In genomic region chr4:155833836-155834235, GRCm38 (mm10) we compare ENCODE assay signal across 8 mouse cellular contexts. TPM values are rescaled to one million over a fixed set of nuclear protein-coding genes. Genes with fewer than 3 reads are reported as not detected.
DNase-seq lines count a peak whose midpoint lies in the region; ATAC-seq and TF ChIP-seq lines count a peak whose summit lies in the region.

No protein-coding gene starts in this region.

- H3K79me2 ChIP-seq in myocyte (ENCODE audit: control insufficient read depth, insufficient read depth) = peaks cover 21% of the 10 kb centered on the region

- 24% methylated on average over 2 of the region's 2 CpGs for WGBS in heart, embryonic 12.5 days
- 22% methylated on average over 2 of the region's 2 CpGs for WGBS in kidney, embryonic 15.5 days
- 26% methylated on average over 2 of the region's 2 CpGs for WGBS in stomach, embryonic 15.5 days

- no peak overlapping the region for H3K4me2 ChIP-seq in heart, embryonic 12.5 days
- H3K4me2 ChIP-seq in kidney, embryonic 15.5 days = peak overlapping the region; percentile 4; the same call in 1 of the 2 replicates
- peak overlapping the region; percentile 46 for H3K4me2 ChIP-seq in myocyte (ENCODE audit: low read depth)
- no peak overlapping the region for H3K4me2 ChIP-seq in stomach, embryonic 15.5 days

- TF ChIP-seq CTCF in embryonic fibroblast, embryonic 13.5 days (IDR thresholded peaks at IDR 0.05; ENCODE audit: borderline replicate concordance, insufficient read depth, low read length) = 0 out of 2 replicates have a peak, but pooled peaks have one; percentile 18

- H3K27ac ChIP-seq in embryonic fibroblast, embryonic 13.5 days (ENCODE audit: insufficient read depth, low read length) = peak overlapping the region; percentile 76
- H3K27ac ChIP-seq in heart, embryonic 12.5 days (ENCODE audit: poor library complexity, severe bottlenecking) = peak overlapping the region; percentile 42
- H3K27ac ChIP-seq in kidney, embryonic 15.5 days = peak overlapping the region; percentile 6
- peak overlapping the region; percentile 80 for H3K27ac ChIP-seq in stomach, embryonic 15.5 days

- ATAC-seq in heart, embryonic 12.5 days (ENCODE audit: insufficient number of reproducible peaks, low FRiP score) = 0 out of 2 replicates have a peak, but pooled peaks have one; percentile 9
- 0 out of 2 replicates have a peak, but pooled peaks have one; percentile 12 for ATAC-seq in kidney, embryonic 15.5 days (replicated peaks; ENCODE audit: low FRiP score)
- 0 out of 2 replicates have a peak, but pooled peaks have one; percentile 7 for ATAC-seq in stomach, embryonic 15.5 days (ENCODE audit: insufficient read depth, low FRiP score, low read depth)

- peaks cover 11% of the 10 kb centered on the region for H3K4me1 ChIP-seq in embryonic fibroblast, embryonic 13.5 days (ENCODE audit: control insufficient read depth, insufficient read depth, low read length)
- H3K4me1 ChIP-seq in heart, embryonic 12.5 days (replicated peaks) = peaks cover 43% of the 10 kb centered on the region
- H3K4me1 ChIP-seq in kidney, embryonic 15.5 days = peaks cover 42% of the 10 kb centered on the region
- peaks cover 37% of the 10 kb centered on the region for H3K4me1 ChIP-seq in stomach, embryonic 15.5 days

- no peak overlapping the region for H3K4me3 ChIP-seq in embryonic fibroblast, embryonic 13.5 days (ENCODE audit: insufficient read depth, low read length)
- H3K4me3 ChIP-seq in heart, embryonic 12.5 days = no peak overlapping the region
- 0 out of 2 replicates have a peak overlapping the region, but pooled peaks have one; percentile 0 for H3K4me3 ChIP-seq in kidney, embryonic 15.5 days (replicated peaks)
- H3K4me3 ChIP-seq in myocyte = no peak overlapping the region
- H3K4me3 ChIP-seq in stomach, embryonic 15.5 days (replicated peaks) = no peak overlapping the region

- no peaks in the 10 kb centered on the region for H3K27me3 ChIP-seq in heart, embryonic 12.5 days (replicated peaks)
- no peaks in the 10 kb centered on the region for H3K27me3 ChIP-seq in kidney, embryonic 15.5 days
- no peaks in the 10 kb centered on the region for H3K27me3 ChIP-seq in myocyte (ENCODE audit: control insufficient read depth, insufficient read depth, insufficient read length)
- H3K27me3 ChIP-seq in stomach, embryonic 15.5 days (replicated peaks) = no peaks in the 10 kb centered on the region

- TF ChIP-seq POLR2A in embryonic fibroblast, embryonic 13.5 days (IDR thresholded peaks at IDR 0.05; ENCODE audit: low read depth, low read length) = peak; percentile 8; the same call in 1 of the 2 replicates
- TF ChIP-seq POLR2A in myocyte (IDR thresholded peaks at IDR 0.05; ENCODE audit: insufficient read length, low read depth) = no peak

- no peaks in the 10 kb centered on the region for H3K9me3 ChIP-seq in heart, embryonic 12.5 days (replicated peaks)
- no peaks in the 10 kb centered on the region for H3K9me3 ChIP-seq in kidney, embryonic 15.5 days (replicated peaks)
- no peaks in the 10 kb centered on the region for H3K9me3 ChIP-seq in stomach, embryonic 15.5 days

- H3K9ac ChIP-seq in heart, embryonic 12.5 days = no peak overlapping the region
- H3K9ac ChIP-seq in kidney, embryonic 15.5 days = no peak overlapping the region
- no peak overlapping the region for H3K9ac ChIP-seq in stomach, embryonic 15.5 days

- H3K36me3 ChIP-seq in heart, embryonic 12.5 days = peaks cover 10% of the 10 kb centered on the region
- peaks cover 12% of the 10 kb centered on the region for H3K36me3 ChIP-seq in kidney, embryonic 15.5 days
- no peaks in the 10 kb centered on the region for H3K36me3 ChIP-seq in myocyte (ENCODE audit: control insufficient read depth, insufficient read depth)
- H3K36me3 ChIP-seq in stomach, embryonic 15.5 days = peaks cover 7% of the 10 kb centered on the region

- no peak overlapping the region for H3ac ChIP-seq in myocyte (ENCODE audit: control insufficient read depth, insufficient read length)

- DNase-seq in B cell, adult 2 months = peak; percentile 75 to 78
- peak; percentile 89 for DNase-seq in adrenal gland, postnatal 10 days
- DNase-seq in liver = peak; percentile 73

TF ChIP-seq in myocyte, 11 proteins besides CTCF, POLR2A, EP300 and RAD21:
- TF ChIP-seq MYOD1 (IDR thresholded peaks at IDR 0.05; ENCODE audit: control insufficient read depth in 1 of 3, insufficient read length in 2 of 3, low read depth in 2 of 3) (peak in 1 of 3 experiments; percentile 41), MYOG (IDR thresholded peaks at IDR 0.05; ENCODE audit: control insufficient read depth in 1 of 3, insufficient read depth in 1 of 3, insufficient read length in 2 of 3, low read depth in 2 of 3) (peak in 2 of 3 experiments; percentile 42 to 45), CEBPB (IDR thresholded peaks at IDR 0.05; ENCODE audit: insufficient read depth, poor library complexity, severe bottlenecking) (no peak), USF1 (IDR thresholded peaks at IDR 0.05; ENCODE audit: low read depth) (no peak)

RNA-seq across cellular contexts. Expression of gene Aurkaip1, which starts 2.8 kb away (rescaled TPM):
- 100 to 1,000 TPM; 146 to 149 TPM for total RNA-seq in adrenal gland, postnatal 10 days (2021)
- 73.1 and 74.4 TPM in 2 replicates for polyA plus RNA-seq in embryonic fibroblast, embryonic 13.5 days (2011; ENCODE audit: insufficient read length, low read depth, missing spikeins)
- 128 and 132 TPM in 2 replicates for polyA plus RNA-seq in heart, embryonic 12.5 days (2016; fragmentation: Nextera tagmentation; extraction: Ambion mirVana)
- polyA plus RNA-seq in kidney, embryonic 15.5 days (2015; fragmentation: Nextera tagmentation; extraction: Ambion mirVana) = 149 and 158 TPM in 2 replicates
- 152 TPM for polyA plus RNA-seq in myocyte (2012; fragmentation: generic; extraction: Trizol)
- polyA plus RNA-seq in stomach, embryonic 15.5 days (2015; fragmentation: Nextera tagmentation; extraction: Ambion mirVana) = 138 and 157 TPM in 2 replicates

RNA-seq across cellular contexts. Expression of gene Mxra8, which starts 5.6 kb away (rescaled TPM):
- 10 to 100 TPM; 56.6 to 59.6 TPM for total RNA-seq in adrenal gland, postnatal 10 days (2021)
- polyA plus RNA-seq in embryonic fibroblast, embryonic 13.5 days (2011; ENCODE audit: insufficient read length, low read depth, missing spikeins) = 441 and 484 TPM in 2 replicates
- 50.2 and 62.4 TPM in 2 replicates for polyA plus RNA-seq in heart, embryonic 12.5 days (2016; fragmentation: Nextera tagmentation; extraction: Ambion mirVana)
- polyA plus RNA-seq in kidney, embryonic 15.5 days (2015; fragmentation: Nextera tagmentation; extraction: Ambion mirVana) = 90.7 and 106 TPM in 2 replicates
- polyA plus RNA-seq in myocyte (2012; fragmentation: generic; extraction: Trizol) = 87.5 TPM
- polyA plus RNA-seq in stomach, embryonic 15.5 days (2015; fragmentation: Nextera tagmentation; extraction: Ambion mirVana) = 110 and 121 TPM in 2 replicates

RNA-seq across cellular contexts. Expression of gene Dvl1, which starts 13.4 kb away (rescaled TPM):
- 10 to 100 TPM; 58.2 to 59.0 TPM for total RNA-seq in adrenal gland, postnatal 10 days (2021)
- polyA plus RNA-seq in embryonic fibroblast, embryonic 13.5 days (2011; ENCODE audit: insufficient read length, low read depth, missing spikeins) = 38.5 and 41.4 TPM in 2 replicates
- polyA plus RNA-seq in heart, embryonic 12.5 days (2016; fragmentation: Nextera tagmentation; extraction: Ambion mirVana) = 9.4 and 10.1 TPM in 2 replicates
- 5.2 and 5.3 TPM in 2 replicates for polyA plus RNA-seq in kidney, embryonic 15.5 days (2015; fragmentation: Nextera tagmentation; extraction: Ambion mirVana)
- polyA plus RNA-seq in myocyte (2012; fragmentation: generic; extraction: Trizol) = 98.4 TPM
- 13.7 and 16.0 TPM in 2 replicates for polyA plus RNA-seq in stomach, embryonic 15.5 days (2015; fragmentation: Nextera tagmentation; extraction: Ambion mirVana)

RNA-seq across cellular contexts. Expression of gene Ccnl2, which starts 21.5 kb away (rescaled TPM):
- total RNA-seq in adrenal gland, postnatal 10 days (2021) = 100 to 1,000 TPM in 1 of 2 experiments, 10 to 100 TPM in 1; 82.7 to 124 TPM
- polyA plus RNA-seq in embryonic fibroblast, embryonic 13.5 days (2011; ENCODE audit: insufficient read length, low read depth, missing spikeins) = 74.3 and 91.9 TPM in 2 replicates
- 137 TPM in 2 replicates for polyA plus RNA-seq in heart, embryonic 12.5 days (2016; fragmentation: Nextera tagmentation; extraction: Ambion mirVana)
- polyA plus RNA-seq in kidney, embryonic 15.5 days (2015; fragmentation: Nextera tagmentation; extraction: Ambion mirVana) = 158 and 173 TPM in 2 replicates
- polyA plus RNA-seq in myocyte (2012; fragmentation: generic; extraction: Trizol) = 24.7 TPM
- 166 and 167 TPM in 2 replicates for polyA plus RNA-seq in stomach, embryonic 15.5 days (2015; fragmentation: Nextera tagmentation; extraction: Ambion mirVana)

RNA-seq across cellular contexts. Expression of gene Tas1r3, which starts 29.3 kb away (rescaled TPM):
- under 1 TPM; 0.36 to 0.45 TPM for total RNA-seq in adrenal gland, postnatal 10 days (2021)
- polyA plus RNA-seq in embryonic fibroblast, embryonic 13.5 days (2011; ENCODE audit: insufficient read length, low read depth, missing spikeins) = 0.14 TPM in 1 of 2 replicates, not detected in the other
- 0.13 and 0.19 TPM in 2 replicates for polyA plus RNA-seq in heart, embryonic 12.5 days (2016; fragmentation: Nextera tagmentation; extraction: Ambion mirVana)
- 0.18 and 0.19 TPM in 2 replicates for polyA plus RNA-seq in kidney, embryonic 15.5 days (2015; fragmentation: Nextera tagmentation; extraction: Ambion mirVana)
- polyA plus RNA-seq in myocyte (2012; fragmentation: generic; extraction: Trizol) = 0.17 TPM
- polyA plus RNA-seq in stomach, embryonic 15.5 days (2015; fragmentation: Nextera tagmentation; extraction: Ambion mirVana) = 0.30 and 0.50 TPM in 2 replicates

Comparison
In these comparisons a context has a peak if more than half of its experiments do, and no peak if none do; other contexts are left out.
1. H3K27ac ChIP-seq: peak in every context shown above with its lines; median percentile 80 in stomach, embryonic 15.5 days; 76 in embryonic fibroblast, embryonic 13.5 days; 42 in heart, embryonic 12.5 days; 6 in kidney, embryonic 15.5 days.
2. H3K4me2 ChIP-seq: peak in kidney, embryonic 15.5 days (single experiment) and myocyte (single experiment); none in heart, embryonic 12.5 days (single experiment) and stomach, embryonic 15.5 days (single experiment).
3. Peak in every context shown above with its lines, with median percentiles within 50 percentile points of each other: DNase-seq and ATAC-seq.